Mouse (Mus musculus): ENCODE data around the gene Cd59b.

- TF ChIP-seq CTCF (IDR thresholded peaks at IDR 0.05; ENCODE audit: borderline replicate concordance, control insufficient read depth, extremely low read depth, insufficient read depth, low read length, poor library complexity): no peak
- TF ChIP-seq POLR2A (IDR thresholded peaks at IDR 0.05; ENCODE audit: control insufficient read depth, extremely low read depth, insufficient read depth, low read length, poor library complexity): no peak
Observed at GRCm38 (mm10) chr2:104109528-104109927, 39.9 kb downstream of the Cd59b start.
